Mouse (Mus musculus): Measurements from ENCODE around the gene Il3. TPM values are rescaled to one million over a fixed set of nuclear protein-coding genes. Genes with fewer than 3 reads are reported as not detected.
"Not testable (repeated sequence)": the region's sequence is repeated elsewhere in the genome, so short reads cannot be mapped to it uniquely, and the experiment has no call there.

Il3 gene
- polyA plus RNA-seq, 1 experiment from 2014 or later, result not detected

- peaks cover 7% of the 10 kb centered on the region for H3K27me3 ChIP-seq (ENCODE audit: insufficient read depth, low read length)
- DNase-seq (no peak), ATAC-seq (ENCODE audit: insufficient read depth) (no peak)
- no peak overlapping the region for H3K9ac ChIP-seq
- 0 out of 2 replicates have a peak, but pooled peaks have one; percentile 8 for TF ChIP-seq CTCF (IDR thresholded peaks at IDR 0.05; ENCODE audit: low read depth)
- H3K36me3 ChIP-seq (ENCODE audit: insufficient read depth), result no peaks in the 10 kb centered on the region
- no peak overlapping the region for H3K27ac ChIP-seq (ENCODE audit: low read depth)
- H3K4me2 ChIP-seq, result no peak overlapping the region
- no peaks in the 10 kb centered on the region for H3K4me1 ChIP-seq (ENCODE audit: insufficient read depth)
- no peak overlapping the region for H3K4me3 ChIP-seq (ENCODE audit: low read depth, low read length)
- H3K9me3 ChIP-seq (ENCODE audit: low read depth, low read length), result no peaks in the 10 kb centered on the region
Observed at GRCm38 (mm10) chr11:54298777-54299176, 31.7 kb upstream of the Il3 start.

DNA sequence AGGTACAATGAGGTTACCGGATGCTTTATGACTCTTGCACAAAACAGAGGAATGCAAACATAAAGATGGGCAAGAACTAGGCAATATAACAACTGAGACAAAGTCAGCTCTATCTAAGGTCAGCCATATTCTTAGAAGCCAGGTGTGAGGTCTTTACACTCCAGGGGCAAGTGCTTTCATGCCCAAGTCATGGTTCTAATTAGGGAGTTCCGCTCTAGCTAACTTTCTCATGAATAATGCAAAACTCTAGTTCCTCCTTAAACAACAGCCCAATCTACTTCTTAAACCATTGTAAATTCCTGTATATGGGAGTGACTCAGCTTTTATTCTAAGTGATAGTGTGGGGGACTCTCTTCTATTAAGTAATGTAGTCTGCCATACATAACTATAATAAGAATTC lies 30.4 kb upstream of the Il3 start:
- not testable (repeated sequence) for H3K4me3 ChIP-seq (ENCODE audit: low read depth, low read length); DNase-seq; H3K27ac ChIP-seq (ENCODE audit: low read depth); H3K9me3 ChIP-seq (ENCODE audit: low read depth, low read length); H3K4me2 ChIP-seq; H3K4me1 ChIP-seq (ENCODE audit: insufficient read depth); H3K9ac ChIP-seq; H3K27me3 ChIP-seq (ENCODE audit: insufficient read depth, low read length); ATAC-seq (ENCODE audit: insufficient read depth); H3K36me3 ChIP-seq (ENCODE audit: insufficient read depth)
- 94% methylated on average over 2 of the region's 2 CpGs for whole genome bisulfite sequencing

- Histone ChIP-seq H3K36me3 (ENCODE audit: insufficient read depth) (no peaks in the 10 kb centered on the region), H3K9me3 (ENCODE audit: low read depth, low read length) (no peaks in the 10 kb centered on the region), H3K27me3 (ENCODE audit: insufficient read depth, low read length) (no peaks in the 10 kb centered on the region), H3K4me1 (ENCODE audit: insufficient read depth) (no peaks in the 10 kb centered on the region), H3K4me3 (ENCODE audit: low read depth, low read length) (no peak overlapping the region), H3K9ac (no peak overlapping the region), H3K4me2 (no peak overlapping the region), H3K27ac (ENCODE audit: low read depth) (no peak overlapping the region)
- TF ChIP-seq CTCF (IDR thresholded peaks at IDR 0.05; ENCODE audit: low read depth), result no peak
- no peak for ATAC-seq (ENCODE audit: insufficient read depth)
- DNase-seq, result no peak
- WGBS, result 85% methylated on average over 1 of the region's 1 CpGs
Observed at GRCm38 (mm10) chr11:54296734-54297133, 29.7 kb upstream of the Il3 start.

GRCm38 (mm10) chr11:54295971-54296370 lies 28.9 kb upstream of the Il3 start:
- Histone ChIP-seq H3K4me1 (ENCODE audit: insufficient read depth) (no peaks in the 10 kb centered on the region), H3K4me2 (no peak overlapping the region), H3K9me3 (ENCODE audit: low read depth, low read length) (no peaks in the 10 kb centered on the region), H3K27ac (ENCODE audit: low read depth) (no peak overlapping the region), H3K36me3 (ENCODE audit: insufficient read depth) (no peaks in the 10 kb centered on the region), H3K27me3 (ENCODE audit: insufficient read depth, low read length) (no peaks in the 10 kb centered on the region), H3K9ac (no peak overlapping the region), H3K4me3 (ENCODE audit: low read depth, low read length) (no peak overlapping the region)
- no peak for TF ChIP-seq CTCF (IDR thresholded peaks at IDR 0.05; ENCODE audit: low read depth)
- no peak for DNase-seq
- WGBS, result 73% methylated on average over 4 of the region's 4 CpGs
- ATAC-seq (ENCODE audit: insufficient read depth), result no peak

DNA sequence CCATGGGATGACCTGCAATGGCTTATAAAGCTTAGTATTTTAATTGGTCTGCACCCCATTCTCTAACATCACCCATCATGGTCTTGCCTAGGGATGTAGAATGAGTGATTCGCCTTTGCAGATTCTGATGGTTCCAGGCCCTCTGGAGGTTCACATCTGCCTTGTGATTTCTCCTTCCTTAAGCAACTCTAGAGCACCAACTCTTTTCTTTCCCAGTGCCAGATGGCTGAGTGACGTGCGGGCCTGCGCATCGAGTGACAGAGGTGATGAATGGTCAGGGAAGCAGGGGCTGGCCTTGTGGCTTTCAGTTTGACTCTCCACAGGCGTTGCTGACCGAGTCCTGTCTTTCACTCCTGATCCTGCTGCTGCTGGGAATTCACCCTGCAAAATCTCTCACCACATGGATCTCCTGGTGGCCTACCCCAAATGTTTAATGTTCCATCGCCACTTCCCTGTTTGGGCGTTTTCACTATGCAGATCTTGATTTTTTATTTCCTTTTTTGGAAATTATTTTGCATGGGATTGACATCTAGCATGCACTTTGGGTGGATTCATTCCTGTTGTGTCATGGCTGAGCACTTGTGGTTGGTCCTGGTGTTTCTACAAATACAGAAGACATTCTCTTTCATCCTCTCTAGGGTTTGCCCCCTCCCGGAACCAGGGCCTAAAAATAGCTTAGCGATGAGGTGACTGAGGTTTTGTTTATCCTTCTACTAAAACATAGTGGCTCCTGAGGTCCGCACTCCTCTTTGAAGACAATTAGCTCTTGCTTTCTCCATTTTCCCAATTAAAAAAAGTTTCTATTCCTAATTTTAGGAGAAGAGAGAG lies 27.1 kb upstream of the Il3 start:
- 41% methylated on average over 12 of the region's 12 CpGs for WGBS
- Histone ChIP-seq H3K36me3 (ENCODE audit: insufficient read depth) (no peaks in the 10 kb centered on the region), H3K4me2 (no peak overlapping the region), H3K4me1 (ENCODE audit: insufficient read depth) (no peaks in the 10 kb centered on the region), H3K27me3 (ENCODE audit: insufficient read depth, low read length) (no peaks in the 10 kb centered on the region), H3K9ac (no peak overlapping the region), H3K27ac (ENCODE audit: low read depth) (no peak overlapping the region), H3K4me3 (ENCODE audit: low read depth, low read length) (no peak overlapping the region), H3K9me3 (ENCODE audit: low read depth, low read length) (no peaks in the 10 kb centered on the region)
- DNase-seq (no peak), ATAC-seq (ENCODE audit: insufficient read depth) (no peak)
- TF ChIP-seq CTCF (IDR thresholded peaks at IDR 0.05; ENCODE audit: low read depth), result no peak

DNA sequence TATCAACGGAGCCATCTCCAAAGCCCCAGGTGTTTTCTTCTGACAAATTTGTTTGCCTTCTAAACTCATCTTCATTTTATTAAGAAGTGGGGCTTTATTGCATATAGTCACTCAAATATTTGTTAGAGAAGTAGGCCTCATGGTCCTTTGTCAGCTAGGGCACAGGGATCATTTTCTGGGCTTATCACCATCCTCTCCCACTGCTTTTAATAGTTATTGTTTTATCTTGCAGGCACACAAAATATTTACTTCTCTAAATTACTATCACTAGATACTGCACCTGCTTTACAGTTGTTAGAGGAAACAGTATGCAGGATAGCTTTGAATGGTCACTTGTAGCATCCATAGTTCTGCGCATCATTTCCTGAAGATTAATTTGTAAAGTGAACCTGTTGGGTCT lies 25.1 kb upstream of the Il3 start:
- Histone ChIP-seq H3K27me3 (ENCODE audit: insufficient read depth, low read length) (no peaks in the 10 kb centered on the region), H3K9me3 (ENCODE audit: low read depth, low read length) (no peaks in the 10 kb centered on the region), H3K27ac (ENCODE audit: low read depth) (no peak overlapping the region), H3K9ac (no peak overlapping the region), H3K4me3 (ENCODE audit: low read depth, low read length) (no peak overlapping the region), H3K4me1 (ENCODE audit: insufficient read depth) (no peaks in the 10 kb centered on the region), H3K36me3 (ENCODE audit: insufficient read depth) (no peaks in the 10 kb centered on the region), H3K4me2 (no peak overlapping the region)
- 71% methylated on average over 2 of the region's 2 CpGs for WGBS
- DNase-seq, result no peak
- no peak for ATAC-seq (ENCODE audit: insufficient read depth)
- TF ChIP-seq CTCF (IDR thresholded peaks at IDR 0.05; ENCODE audit: low read depth), result no peak

GRCm38 (mm10) chr11:54287821-54288453 lies 20.9 kb upstream of the Il3 start:
- no peak for ATAC-seq (ENCODE audit: insufficient read depth)
- DNase-seq, result no peak
- WGBS, result 76% methylated on average over 8 of the region's 8 CpGs

More at GRCm38 (mm10) chr11:54287821-54288453, 20.9 kb upstream of the Il3 start:
- no peak overlapping the region for H3K4me2 ChIP-seq
- H3K4me1 ChIP-seq (ENCODE audit: insufficient read depth), result no peaks in the 10 kb centered on the region
- H3K36me3 ChIP-seq (ENCODE audit: insufficient read depth), result no peaks in the 10 kb centered on the region
- no peak overlapping the region for H3K4me3 ChIP-seq (ENCODE audit: low read depth, low read length)
- TF ChIP-seq CTCF (IDR thresholded peaks at IDR 0.05; ENCODE audit: low read depth), result no peak
- H3K9ac ChIP-seq, result no peak overlapping the region
- no peaks in the 10 kb centered on the region for H3K9me3 ChIP-seq (ENCODE audit: low read depth, low read length)
- no peak overlapping the region for H3K27ac ChIP-seq (ENCODE audit: low read depth)
- no peaks in the 10 kb centered on the region for H3K27me3 ChIP-seq (ENCODE audit: insufficient read depth, low read length)
